Mouse (Mus musculus): ENCODE data around the gene Dhodh.

Gene Dhodh

GRCm38 (mm10) chr8:109585652-109586051 is 22.8 kb downstream of the Dhodh start:
- DNase-seq (ENCODE audit: low read depth) = no peak

DNA sequence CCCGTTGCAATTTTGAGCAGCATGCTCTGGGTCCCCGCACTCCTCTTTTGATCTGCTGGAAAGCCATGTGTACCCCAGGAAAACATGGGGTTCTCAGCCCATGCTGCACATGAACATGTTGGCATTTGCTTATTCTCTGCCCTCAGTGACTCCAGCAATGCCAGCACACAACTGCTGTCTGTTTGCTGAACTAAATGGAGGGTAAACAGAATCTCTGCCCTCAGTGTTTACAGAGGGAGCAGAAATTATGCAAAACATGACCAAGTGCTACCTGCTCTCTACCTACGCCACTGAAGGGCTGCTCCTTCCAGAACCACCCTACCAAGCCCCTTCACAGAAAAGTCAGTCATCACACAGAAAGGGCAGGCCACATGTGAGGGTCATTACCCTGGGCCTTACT is 23.6 kb downstream of the Dhodh start:
- no peak for DNase-seq (ENCODE audit: low read depth)

- no peak for DNase-seq (ENCODE audit: low read depth)
Observed at GRCm38 (mm10) chr8:109584293-109584692, 24.2 kb downstream of the Dhodh start.

GRCm38 (mm10) chr8:109578900-109579301 is 29.6 kb downstream of the Dhodh start, which contains the start of gene Hp:
Gene Hp (minus strand): TSS chr8:109579172.
- no peak for DNase-seq (ENCODE audit: low read depth)

DNA sequence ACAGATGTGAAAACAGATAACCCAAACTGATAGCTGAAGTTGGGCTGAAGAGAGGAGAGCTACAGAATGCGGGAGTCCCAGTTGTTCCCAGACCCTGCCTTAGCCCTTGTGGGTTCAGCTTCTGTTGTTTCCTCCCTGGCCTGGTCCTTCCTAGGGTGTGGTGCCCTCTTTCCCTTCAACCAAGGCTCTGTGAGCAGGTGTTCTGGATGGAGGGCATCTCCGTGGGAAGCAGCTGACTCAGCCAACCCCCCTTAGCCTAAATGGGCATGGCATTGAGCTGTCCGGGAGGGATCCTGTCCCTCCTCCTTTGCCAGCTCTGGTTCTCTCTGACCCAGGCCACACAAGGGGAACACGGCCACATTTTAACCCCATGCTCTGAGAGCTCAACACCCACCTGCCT is 32.2 kb downstream of the Dhodh start:
- DNase-seq (ENCODE audit: low read depth) = no peak

- DNase-seq (ENCODE audit: low read depth) = no peak
Observed at GRCm38 (mm10) chr8:109571139-109571538, 37.3 kb downstream of the Dhodh start.

DNA sequence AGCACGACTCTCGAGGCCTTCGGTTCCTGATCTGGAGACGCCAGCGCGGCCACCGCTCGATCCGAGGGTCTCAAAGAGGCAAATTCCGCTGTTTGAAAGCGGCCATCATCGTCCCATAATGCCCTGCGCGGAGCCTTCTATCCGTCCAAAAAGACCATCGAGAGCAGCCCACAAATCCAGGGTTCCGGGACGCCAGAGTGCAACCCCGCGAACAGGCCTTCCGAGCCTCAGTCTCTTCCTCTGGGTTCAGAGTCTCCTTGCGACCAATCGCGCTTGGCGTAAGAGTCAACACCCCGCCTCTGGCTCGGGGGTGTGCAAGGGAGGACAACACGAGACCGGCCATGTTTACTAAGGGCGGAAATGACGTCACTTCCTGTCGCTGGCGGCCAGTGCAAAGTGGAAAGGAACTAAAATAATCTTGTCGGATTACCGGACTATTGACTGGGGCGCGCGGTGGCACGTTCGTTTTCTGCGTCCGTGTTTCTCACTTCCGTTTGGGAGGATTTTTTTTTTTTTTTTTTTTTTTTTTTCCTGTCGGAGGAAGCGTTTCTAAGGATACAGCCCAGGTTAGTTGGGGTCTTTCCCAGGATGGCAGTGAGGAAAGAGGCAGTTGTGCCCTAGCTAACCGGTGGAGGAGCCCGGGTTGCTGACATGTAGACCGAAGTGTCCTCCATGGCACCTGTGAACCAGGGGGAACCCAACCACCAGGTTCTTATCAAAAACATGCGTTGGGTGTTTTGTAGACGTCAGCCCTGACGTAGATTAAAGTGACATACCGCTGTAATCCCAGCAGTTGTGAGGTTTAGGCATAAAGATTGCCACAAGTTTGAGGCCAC is 42.8 kb downstream of the Dhodh start, which contains the start of the genes Dhx38 and Txnl4b:
Dhx38 (minus strand) TSS at position 364 of the 836 bp plus-strand sequence.
Txnl4b (plus strand) TSS at position 395 of the 836 bp plus-strand sequence.
- peak; percentile 100 for DNase-seq (ENCODE audit: low read depth)

DNA sequence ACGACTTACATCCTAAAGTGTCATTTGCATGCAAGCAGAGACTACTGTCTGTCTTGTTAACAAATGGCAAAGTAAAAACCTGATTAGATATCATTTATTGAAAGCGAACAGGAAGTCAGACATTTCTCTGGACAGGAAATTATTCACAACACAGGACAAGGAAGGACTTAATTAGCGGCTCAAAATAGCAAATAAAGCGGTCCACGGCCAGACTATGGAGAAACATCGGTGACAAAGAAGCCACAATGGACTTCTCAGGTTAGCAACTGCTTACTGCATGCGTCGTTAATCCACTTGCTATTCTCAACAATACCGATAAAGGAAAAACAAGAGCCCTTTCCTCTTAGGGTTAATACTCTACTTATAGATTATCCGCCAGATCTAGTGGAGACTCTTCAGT is 43.7 kb downstream of the Dhodh start:
- no peak for DNase-seq (ENCODE audit: low read depth)

DNA sequence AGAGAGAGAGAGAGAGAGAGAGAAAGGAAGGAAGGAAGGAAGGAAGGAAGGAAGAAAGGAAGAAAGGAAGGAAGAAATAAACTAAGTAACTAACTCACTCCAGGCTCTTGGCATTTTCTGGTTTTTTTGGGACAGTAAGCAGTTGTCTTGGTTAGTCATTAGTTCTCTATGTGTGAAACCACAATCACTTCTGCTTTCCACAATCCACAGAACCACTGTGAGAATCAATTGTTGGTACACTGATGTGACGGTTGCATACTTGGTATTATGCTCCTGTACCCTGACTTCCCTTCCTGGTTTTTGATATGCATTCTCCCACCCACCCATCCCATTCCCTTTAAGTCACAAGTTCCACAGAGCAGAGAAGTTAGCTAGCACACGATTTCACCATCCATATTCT is 44.6 kb downstream of the Dhodh start:
- no peak for DNase-seq (ENCODE audit: low read depth)

- DNase-seq (ENCODE audit: low read depth) = no peak
Observed at GRCm38 (mm10) chr8:109551663-109552062, 56.8 kb downstream of the Dhodh start.

GRCm38 (mm10) chr8:109544049-109544448 is 64.4 kb downstream of the Dhodh start:
- no peak for DNase-seq (ENCODE audit: low read depth)

- peak; percentile 21 for DNase-seq (ENCODE audit: low read depth)
Observed at GRCm38 (mm10) chr8:109542748-109543519, 65.5 kb downstream of the Dhodh start.

DNA sequence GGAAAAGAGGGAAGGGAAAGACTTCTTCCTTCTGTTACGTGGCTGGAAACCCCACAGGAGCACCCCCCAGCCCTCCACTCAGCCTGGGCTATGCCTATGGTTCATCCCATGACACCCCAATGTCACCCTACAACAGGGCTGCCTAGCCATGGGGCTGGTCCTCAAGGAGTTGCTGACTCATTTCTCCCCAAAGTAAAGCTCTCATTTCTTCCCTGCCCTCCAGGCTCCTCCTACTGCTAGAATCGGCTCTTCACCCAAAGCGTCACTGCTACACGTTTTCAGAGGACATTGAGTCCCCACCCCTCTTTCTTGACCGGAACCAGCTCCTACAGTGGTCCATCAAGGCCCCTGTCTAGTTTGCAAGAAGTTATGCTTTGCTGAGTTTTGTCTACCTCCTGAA is 66.3 kb downstream of the Dhodh start:
- DNase-seq (ENCODE audit: low read depth) = no peak

All from fibroblast of lung, adult 2 months (primary cell).